Mouse (Mus musculus) embryonic fibroblast, embryonic 13.5 days (primary cell): ENCODE results near the gene Alox12b.

ENCODE experiments used
- CTCF ChIP-seq: IDR thresholded peaks from 2 replicates; pipeline ENCODE4 v1.5.1; 2011; ENCODE audit warnings: mild to moderate bottlenecking, control low read depth, low read length, moderate library complexity, borderline replicate concordance; ENCODE audit not compliant: insufficient read depth
- POLR2A ChIP-seq: IDR thresholded peaks from 2 replicates; pipeline ENCODE4 v1.6.1; 2011; ENCODE audit warnings: low read depth, mild to moderate bottlenecking, control low read depth, low read length, moderate library complexity

GRCm38 (mm10) chr11:69111865-69112264 is 44.9 kb upstream of the Alox12b start:
- TF ChIP-seq CTCF: no peak
- no peak for TF ChIP-seq POLR2A
